Mouse (Mus musculus) kidney, embryonic 14.5 days (tissue): ENCODE results near the gene Wdr24. TPM values are rescaled to one million over a fixed set of nuclear protein-coding genes. Genes with fewer than 3 reads are reported as not detected.
"Not testable (repeated sequence)": the region's sequence is repeated elsewhere in the genome, so short reads cannot be mapped to it uniquely, and the experiment has no call there.

Experiments used
- ATAC-seq: fragments of 200-750 bp; cut with Nextera tagmentation; 2 replicates; pipeline ENCODE4 v1.8.0; 2017; ENCODE audit warnings: moderate number of reproducible peaks, mild to moderate bottlenecking, moderate TSS enrichment, moderate library complexity; ENCODE audit not compliant: low FRiP score, low TSS enrichment
- H3K27ac ChIP-seq: fragments of 300-500 bp; sonication (generic); 2 replicates; pipeline ENCODE4 v1.5.1; 2014; ENCODE audit warnings: low read depth, mild to moderate bottlenecking, low read length, moderate library complexity, mixed read lengths
- H3K27me3 ChIP-seq: fragments of 300-500 bp; sonication (generic); 2 replicates; pipeline ENCODE4 v1.6.1; 2014; ENCODE audit warnings: mild to moderate bottlenecking, low read length; ENCODE audit not compliant: control insufficient read depth, insufficient read depth
- H3K36me3 ChIP-seq: fragments of 300-500 bp; sonication (generic); 2 replicates; pipeline ENCODE4 v1.6.1; 2014; ENCODE audit warnings: low read length, mixed read lengths; ENCODE audit not compliant: control insufficient read depth, insufficient read depth
- H3K4me1 ChIP-seq: fragments of 300-500 bp; sonication (generic); 2 replicates; pipeline ENCODE4 v1.6.1; 2014; ENCODE audit warnings: low read length, mixed read lengths; ENCODE audit not compliant: control insufficient read depth, insufficient read depth
- H3K4me2 ChIP-seq: fragments of 300-500 bp; sonication (generic); replicated peaks from 2 replicates; pipeline ENCODE4 v1.6.1; 2014; ENCODE audit warnings: low read depth, mild to moderate bottlenecking, low read length
- H3K4me3 ChIP-seq: fragments of 300-500 bp; sonication (generic); 2 replicates; pipeline ENCODE4 v1.5.1; 2014; ENCODE audit warnings: mild to moderate bottlenecking, low read length
- H3K9ac ChIP-seq: fragments of 300-500 bp; sonication (generic); 2 replicates; pipeline ENCODE4 v1.6.1; 2014; ENCODE audit warnings: low read depth, mild to moderate bottlenecking, low read length, moderate library complexity
- H3K9me3 ChIP-seq: fragments of 300-500 bp; sonication (generic); 2 replicates; pipeline ENCODE4 v1.6.1; 2016; ENCODE audit warnings: low read length; ENCODE audit not compliant: control insufficient read depth
- WGBS: fragments of 180-500 bp; shearing (Covaris S2); extraction: QIAGEN DNeasy Blood & Tissue Kit; methylation state at CpG from one replicate; pipeline ENCODE4 v1.1.7; 2014; 5-methylcytosine and 5-hydroxymethylcytosine counted together
- polyA plus RNA-seq: library from polyadenylated mRNA; unstranded; fragments of >200 nt; fragmentation: Nextera tagmentation; extraction: Ambion mirVana; gene quantifications from 2 replicates; pipeline ENCODE4 v1.2.1, GENCODE M21; 2014

Wdr24 gene
- polyA plus RNA-seq, 1 experiment from 2014 or later = 32.0 TPM

DNA sequence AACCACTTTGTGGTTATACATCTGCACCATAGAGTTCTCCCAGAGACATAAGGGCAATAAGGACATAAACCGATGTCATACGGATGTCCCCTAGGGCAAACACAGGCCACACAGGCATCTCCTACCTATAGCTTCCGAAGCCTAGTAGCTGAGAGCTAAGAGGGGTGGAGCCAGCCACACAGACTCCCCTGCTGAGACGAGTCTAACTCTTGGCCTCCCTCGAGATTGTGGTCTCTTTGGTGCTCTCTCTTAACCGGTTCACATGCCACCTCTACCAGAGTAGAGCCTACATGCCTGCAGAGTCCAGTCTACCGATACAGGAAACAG lies 44.0 kb downstream of the Wdr24 start:
- 8% methylated on average over 7 of the region's 7 CpGs for WGBS

DNA sequence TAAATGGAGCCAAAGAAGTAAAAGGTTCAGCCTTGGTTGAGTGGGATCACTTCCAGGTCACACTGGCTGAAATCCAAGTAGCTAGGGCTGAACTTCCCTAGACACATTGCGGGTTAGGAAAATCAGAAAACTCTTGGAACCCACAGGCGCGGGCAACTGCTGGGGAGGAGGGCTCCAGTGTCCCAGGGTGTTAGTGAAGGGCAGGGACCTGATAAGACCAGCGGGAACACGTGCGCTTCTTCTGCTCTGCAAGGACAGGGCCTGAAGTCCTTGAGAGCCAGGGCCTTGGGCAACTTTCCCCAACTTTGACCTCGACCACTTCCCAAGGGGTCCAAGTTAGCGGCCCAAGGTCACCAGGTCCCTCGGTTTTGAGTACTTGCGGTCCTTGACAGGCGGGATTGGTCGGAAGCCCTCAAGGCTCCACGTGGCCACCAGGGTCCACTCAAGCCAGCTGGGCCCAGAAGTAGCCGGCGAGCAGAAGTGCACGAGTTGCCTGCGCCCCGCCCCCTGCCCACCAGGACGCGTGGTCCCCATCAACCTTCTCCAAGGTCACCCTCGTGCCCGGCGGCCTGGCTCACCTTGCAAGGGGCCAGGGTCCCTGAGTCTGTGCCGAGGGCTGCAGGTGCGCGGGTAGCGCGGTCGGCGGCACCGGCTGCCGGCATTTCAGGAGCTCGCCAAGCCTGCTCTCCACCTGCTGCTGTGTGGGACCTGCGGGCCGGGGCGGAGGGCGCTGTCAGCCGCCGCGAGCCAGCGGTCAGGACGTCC lies 44.6 kb downstream of the Wdr24 start:
- ATAC-seq = peak; percentile 51

More for the DNA sequence above, 44.0 kb downstream of the Wdr24 start:
- peak overlapping the region; percentile 72 for H3K9ac ChIP-seq
- no peaks in the 10 kb centered on the region; the same call in 1 of the 2 replicates for H3K36me3 ChIP-seq
- peaks cover 13% of the 10 kb centered on the region; the same call in 1 of the 2 replicates for H3K4me1 ChIP-seq
- H3K9me3 ChIP-seq = no peaks in the 10 kb centered on the region
- 0 out of 2 replicates have a peak, but pooled peaks have one; percentile 16 for ATAC-seq
- H3K27ac ChIP-seq = peak overlapping the region; percentile 32; the same call in 1 of the 2 replicates
- H3K4me2 ChIP-seq = peak overlapping the region; percentile 93
- H3K27me3 ChIP-seq = no peaks in the 10 kb centered on the region
- H3K4me3 ChIP-seq = peak overlapping the region; percentile 77

DNA sequence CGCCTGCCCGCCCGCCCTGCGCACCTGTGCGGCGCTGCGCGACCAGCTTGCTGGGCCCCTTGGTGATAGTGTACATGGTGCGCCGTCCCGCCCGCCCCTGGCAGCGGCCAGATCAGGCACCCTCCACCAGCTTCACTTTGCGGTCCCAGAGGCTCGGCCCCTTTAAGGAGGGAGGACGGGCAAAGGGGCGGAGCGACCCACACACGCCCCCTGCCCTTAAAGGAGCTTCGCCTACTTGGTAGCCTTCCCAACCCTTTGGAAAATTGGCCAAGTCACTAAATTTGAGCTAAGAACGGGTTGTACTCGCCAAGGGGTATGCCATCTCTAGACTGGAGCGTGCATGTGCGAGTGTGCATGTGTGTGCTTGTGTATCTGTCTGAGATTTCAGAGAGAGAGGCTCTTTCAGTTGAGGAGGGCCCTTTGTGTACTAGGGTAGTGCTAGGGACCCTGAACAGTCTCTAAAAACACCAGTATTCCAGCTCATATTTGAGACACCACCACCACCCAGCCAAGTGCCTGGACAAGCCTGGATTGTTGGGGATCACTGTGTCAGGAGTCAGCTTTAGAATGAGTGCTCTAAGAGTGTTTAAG lies 45.3 kb downstream of the Wdr24 start, which contains the start of gene Mcrip2:
Gene Mcrip2 (minus strand): TSS at position 164 of the 591 bp plus-strand sequence.
- Histone ChIP-seq H3K4me3 (peak within 1 kb of the TSS; percentile 77), H3K9ac (peak within 1 kb of the TSS; percentile 72), H3K4me2 (peak within 1 kb of the TSS; percentile 93), H3K27me3 (no peaks in the 10 kb centered on the region), H3K9me3 (no peaks in the 10 kb centered on the region), H3K36me3 (no peaks in the 10 kb centered on the region), H3K4me1 (peaks cover 13% of the 10 kb centered on the region; the same call in 1 of the 2 replicates), H3K27ac (peak within 1 kb of the TSS; percentile 51)
- under 1% methylated on average over 24 of the region's 24 CpGs for WGBS
- ATAC-seq = peak; percentile 84

More for the DNA sequence above, 44.6 kb downstream of the Wdr24 start:
- Histone ChIP-seq H3K4me3 (peak overlapping the region; percentile 77), H3K27me3 (no peaks in the 10 kb centered on the region), H3K36me3 (no peaks in the 10 kb centered on the region), H3K4me1 (peaks cover 13% of the 10 kb centered on the region; the same call in 1 of the 2 replicates), H3K4me2 (peak overlapping the region; percentile 93), H3K9me3 (no peaks in the 10 kb centered on the region), H3K27ac (peak overlapping the region; percentile 51), H3K9ac (peak overlapping the region; percentile 72)
- 2% methylated on average over 41 of the region's 42 CpGs for WGBS

DNA sequence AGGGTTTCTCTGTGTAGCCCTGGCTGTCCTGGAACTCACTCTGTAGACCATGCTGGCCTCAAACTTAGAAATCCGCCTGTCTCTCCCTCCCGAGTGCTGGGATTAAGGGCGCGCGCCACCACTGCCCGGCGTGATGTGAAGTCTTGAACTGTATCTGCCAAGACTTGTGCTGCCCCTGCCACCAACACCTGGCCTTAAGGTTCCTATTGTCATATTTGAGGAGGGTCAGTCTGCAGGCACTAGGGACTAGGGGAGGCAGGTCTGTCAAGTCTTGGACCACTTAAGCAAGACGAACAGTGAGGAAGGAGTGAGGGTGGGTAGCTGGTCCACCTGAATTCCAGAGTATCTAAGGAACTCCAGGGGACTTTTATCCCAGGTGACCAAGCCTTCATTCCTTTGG lies 46.1 kb downstream of the Wdr24 start:
- Histone ChIP-seq H3K9me3 (no peaks in the 10 kb centered on the region), H3K27me3 (no peaks in the 10 kb centered on the region), H3K9ac (no peak overlapping the region), H3K4me3 (no peak overlapping the region), H3K4me1 (peaks cover 18% of the 10 kb centered on the region; the same call in 1 of the 2 replicates), H3K27ac (no peak overlapping the region), H3K36me3 (no peaks in the 10 kb centered on the region), H3K4me2 (no peak overlapping the region)
- ATAC-seq = no peak
- 93% methylated on average over 8 of the region's 8 CpGs for WGBS

DNA sequence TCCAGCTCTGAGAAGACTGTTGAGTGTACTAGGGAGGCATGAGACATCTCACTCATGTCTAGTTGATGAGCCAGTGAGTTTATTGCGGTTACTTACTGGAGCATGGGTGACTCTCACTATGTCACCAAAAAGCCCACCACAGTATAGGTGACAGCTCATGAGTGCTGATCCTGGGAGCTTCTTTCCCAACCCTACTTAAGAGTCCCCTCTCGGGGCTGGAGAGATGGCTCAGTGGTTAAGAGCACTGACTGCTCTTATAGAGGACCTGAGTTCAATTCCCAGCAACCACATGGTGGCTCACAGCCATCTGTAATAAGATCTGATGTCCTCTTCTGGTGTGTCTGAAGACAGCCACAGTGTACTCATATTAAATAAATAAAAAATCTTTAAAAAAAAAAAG lies 46.5 kb downstream of the Wdr24 start:
- Histone ChIP-seq H3K4me1 (peaks cover 18% of the 10 kb centered on the region; the same call in 1 of the 2 replicates), H3K4me2 (no peak overlapping the region), H3K9ac (no peak overlapping the region), H3K9me3 (no peaks in the 10 kb centered on the region), H3K27me3 (no peaks in the 10 kb centered on the region), H3K4me3 (no peak overlapping the region), H3K27ac (no peak overlapping the region), H3K36me3 (no peaks in the 10 kb centered on the region)
- WGBS = 80% methylated on average over 2 of the region's 2 CpGs
- no peak for ATAC-seq

DNA sequence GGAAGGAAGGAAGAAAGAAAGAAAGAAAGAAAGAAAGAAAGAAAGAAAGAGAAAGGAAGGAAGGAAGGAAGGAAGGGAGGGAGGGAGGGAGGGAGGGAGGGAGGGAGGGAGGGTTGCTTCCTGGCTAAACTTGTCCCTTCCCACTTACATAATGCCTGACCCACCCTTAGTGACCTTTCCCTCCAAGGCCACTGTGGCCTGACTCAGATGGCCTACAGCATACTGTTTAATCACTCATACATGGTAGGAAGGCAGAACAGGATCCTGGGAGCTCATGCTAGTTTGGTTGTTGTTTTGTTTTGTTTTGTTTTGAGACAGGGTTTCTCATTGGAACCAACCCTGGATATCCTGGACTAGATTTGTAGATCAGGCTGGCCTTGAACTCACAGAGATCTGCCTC lies 48.1 kb downstream of the Wdr24 start:
- H3K27me3 ChIP-seq, H3K4me3 ChIP-seq, H3K27ac ChIP-seq, H3K36me3 ChIP-seq, H3K4me2 ChIP-seq, ATAC-seq, H3K9me3 ChIP-seq, H3K9ac ChIP-seq: not testable (repeated sequence)
- peaks cover 26% of the 10 kb centered on the region; the same call in 1 of the 2 replicates for H3K4me1 ChIP-seq

DNA sequence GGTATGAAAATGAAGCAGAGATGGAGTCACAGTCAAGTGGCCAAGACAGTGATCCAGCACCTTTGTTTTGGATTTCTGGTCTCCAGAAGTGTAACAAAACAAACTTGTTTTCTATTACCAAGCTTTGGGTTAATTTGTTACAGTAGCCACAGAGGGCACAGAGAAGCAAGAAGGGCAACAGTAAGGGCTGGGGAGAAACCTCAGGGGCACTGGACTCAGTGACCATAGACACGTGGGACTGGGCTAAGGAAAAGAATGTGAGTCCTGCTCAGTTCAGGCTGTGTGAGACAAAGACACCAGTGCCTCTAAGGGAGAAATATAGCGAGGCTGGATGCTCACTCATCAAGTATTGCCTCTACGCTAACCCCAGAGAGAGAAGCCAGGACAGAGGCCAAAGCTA lies 49.2 kb downstream of the Wdr24 start:
- H3K4me3 ChIP-seq = no peak overlapping the region
- H3K27ac ChIP-seq = no peak overlapping the region
- H3K36me3 ChIP-seq = peaks cover 2% of the 10 kb centered on the region; the same call in 1 of the 2 replicates
- H3K27me3 ChIP-seq = no peaks in the 10 kb centered on the region
- WGBS = 87% methylated on average over 3 of the region's 3 CpGs
- H3K4me1 ChIP-seq = peaks cover 25% of the 10 kb centered on the region; the same call in 1 of the 2 replicates
- no peak overlapping the region for H3K4me2 ChIP-seq
- H3K9me3 ChIP-seq = no peaks in the 10 kb centered on the region
- no peak for ATAC-seq
- H3K9ac ChIP-seq = no peak overlapping the region

DNA sequence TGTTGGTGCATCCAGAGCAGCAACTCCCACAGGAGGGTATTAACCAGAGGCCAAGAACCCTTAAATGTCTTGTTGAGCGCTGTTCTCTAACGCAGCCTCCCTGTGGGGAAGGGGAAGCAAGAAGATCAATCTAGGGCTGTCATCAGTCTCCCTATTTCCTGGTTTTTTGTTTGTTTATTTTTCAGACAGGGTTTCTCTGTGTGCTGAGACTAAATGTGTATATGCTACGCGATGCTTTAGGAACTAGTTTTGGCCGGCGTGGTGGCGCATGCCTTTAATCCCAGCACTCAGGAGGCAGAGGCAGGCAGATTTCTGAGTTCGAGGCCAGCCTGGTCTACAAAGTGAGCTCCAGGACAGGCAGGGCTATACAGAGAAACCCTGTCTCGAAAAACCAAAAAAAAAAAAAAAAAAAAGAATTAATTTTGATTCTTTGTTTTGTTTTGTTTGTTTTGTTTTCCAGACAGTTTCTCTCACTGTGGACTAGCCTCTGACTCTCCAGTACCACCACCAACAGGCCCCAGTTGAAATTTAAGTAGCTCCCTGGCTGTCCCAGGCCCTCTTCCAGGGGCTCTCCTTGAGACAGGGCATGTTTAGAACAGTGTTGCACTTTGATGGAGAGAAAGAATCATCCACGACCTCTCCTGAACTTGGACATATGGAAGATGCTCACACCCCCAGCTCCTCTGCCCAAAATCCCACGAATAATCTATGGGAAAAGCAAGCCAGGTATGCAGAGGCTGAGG lies 50.1 kb downstream of the Wdr24 start:
- H3K36me3 ChIP-seq = peaks cover 11% of the 10 kb centered on the region
- no peak overlapping the region for H3K9ac ChIP-seq
- peak overlapping the region; percentile 69; the same call in 1 of the 2 replicates for H3K4me3 ChIP-seq
- 69% methylated on average over 11 of the region's 11 CpGs for WGBS
- H3K4me1 ChIP-seq = peaks cover 21% of the 10 kb centered on the region; the same call in 1 of the 2 replicates
- ATAC-seq = no peak
- peak overlapping the region; percentile 73; the same call in 1 of the 2 replicates for H3K4me2 ChIP-seq
- H3K27ac ChIP-seq = no peak overlapping the region
- no peaks in the 10 kb centered on the region for H3K27me3 ChIP-seq
- H3K9me3 ChIP-seq = no peaks in the 10 kb centered on the region
